10 mouse cellular contexts compared by ENCODE assay signal in the genomic region with DNA sequence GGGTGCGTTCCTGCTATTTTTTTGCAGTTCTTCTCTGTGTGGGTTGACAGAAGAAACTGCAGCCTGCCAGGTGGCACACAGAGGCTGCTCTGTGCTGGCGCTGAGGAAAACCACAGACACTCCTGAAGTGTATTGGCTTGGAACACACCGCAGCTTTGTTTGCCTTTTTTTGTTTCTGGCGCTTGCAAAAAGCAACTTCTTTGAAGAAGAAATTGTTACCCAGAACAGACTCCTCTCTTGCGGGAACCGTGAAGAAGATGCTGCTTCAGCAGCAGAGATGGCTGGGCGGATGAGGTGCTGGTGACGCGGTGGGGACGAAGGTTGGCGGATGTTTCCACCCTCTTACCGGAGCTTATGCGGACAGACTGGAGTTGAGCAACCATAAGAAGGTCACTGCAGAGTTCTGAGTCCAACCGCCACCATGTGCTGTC.
DNase-seq lines count a peak whose midpoint lies in the region; ATAC-seq lines count a peak whose summit lies in the region.
"Had no signal": no experiment of that assay in that cellular context is flagged by ENCODE, and none has a peak within 500 bp of the region (broad histone marks: within the 10 kb centered on the region; RNA-seq: fewer than 3 reads in every experiment).

No protein-coding gene starts in this region.

- no peaks in the 10 kb centered on the region for H3K9me3 ChIP-seq in forebrain, embryonic 15.5 days
- no peaks in the 10 kb centered on the region for H3K9me3 ChIP-seq in forebrain, embryonic 11.5 days (ENCODE audit: control insufficient read depth, low read length)
- H3K9me3 ChIP-seq in intestine, embryonic 16.5 days (ENCODE audit: control insufficient read depth, low read length), result no peaks in the 10 kb centered on the region
- H3K9me3 ChIP-seq in stomach, embryonic 14.5 days (ENCODE audit: control insufficient read depth, low read depth, low read length), result no peaks in the 10 kb centered on the region
- H3K9me3 ChIP-seq: G1E; limb, embryonic 13.5 days had no signal

- no peak; the same call in 1 of the 2 replicates for ATAC-seq in forebrain, embryonic 15.5 days (replicated peaks)
- no peak for ATAC-seq in forebrain, embryonic 11.5 days (replicated peaks; ENCODE audit: low FRiP score)
- ATAC-seq in intestine, embryonic 16.5 days, result peak; percentile 29; the same call in 1 of the 2 replicates
- ATAC-seq in stomach, embryonic 14.5 days (ENCODE audit: insufficient number of reproducible peaks, insufficient read depth, low FRiP score, low read depth), result no peak

- H3K36me3 ChIP-seq in forebrain, embryonic 15.5 days, result peaks cover 4% of the 10 kb centered on the region; the same call in 1 of the 2 replicates
- H3K36me3 ChIP-seq in forebrain, embryonic 11.5 days (ENCODE audit: control insufficient read depth, insufficient read depth, low read length), result no peaks in the 10 kb centered on the region
- H3K36me3 ChIP-seq in intestine, embryonic 16.5 days (ENCODE audit: control insufficient read depth, insufficient read depth, low read length), result no peaks in the 10 kb centered on the region
- no peaks in the 10 kb centered on the region for H3K36me3 ChIP-seq in stomach, embryonic 14.5 days (ENCODE audit: control insufficient read depth, insufficient read depth, low read length)
- H3K36me3 ChIP-seq: G1E had no signal

- 0 out of 2 replicates have a peak overlapping the region, but pooled peaks have one; percentile 18 for H3K27ac ChIP-seq in forebrain, embryonic 15.5 days (replicated peaks)
- no peak overlapping the region for H3K27ac ChIP-seq in forebrain, embryonic 11.5 days (ENCODE audit: low read depth, low read length)
- no peak overlapping the region for H3K27ac ChIP-seq in intestine, embryonic 16.5 days (ENCODE audit: low read length)
- peak overlapping the region; percentile 1; the same call in 1 of the 2 replicates for H3K27ac ChIP-seq in stomach, embryonic 14.5 days (ENCODE audit: low read length)
- H3K27ac ChIP-seq: limb, embryonic 13.5 days had no signal

- H3K9ac ChIP-seq in forebrain, embryonic 15.5 days (replicated peaks), result no peak overlapping the region
- no peak overlapping the region for H3K9ac ChIP-seq in forebrain, embryonic 11.5 days (ENCODE audit: low read length)
- H3K9ac ChIP-seq in intestine, embryonic 16.5 days (ENCODE audit: low read depth, low read length), result no peak overlapping the region
- no peak overlapping the region for H3K9ac ChIP-seq in stomach, embryonic 14.5 days (replicated peaks; ENCODE audit: low read depth, low read length)
- H3K9ac ChIP-seq: limb, embryonic 13.5 days had no signal

- H3K4me3 ChIP-seq in forebrain, embryonic 15.5 days, result no peak overlapping the region
- no peak overlapping the region for H3K4me3 ChIP-seq in forebrain, embryonic 11.5 days (ENCODE audit: low read depth, low read length)
- no peak overlapping the region for H3K4me3 ChIP-seq in intestine, embryonic 16.5 days (ENCODE audit: low read length)
- no peak overlapping the region for H3K4me3 ChIP-seq in stomach, embryonic 14.5 days (ENCODE audit: low read depth, low read length)
- H3K4me3 ChIP-seq: limb, embryonic 13.5 days had no signal

- peaks cover 21% of the 10 kb centered on the region for H3K4me1 ChIP-seq in forebrain, embryonic 15.5 days
- no peaks in the 10 kb centered on the region; the same call in 1 of the 2 replicates for H3K4me1 ChIP-seq in forebrain, embryonic 11.5 days (replicated peaks; ENCODE audit: control insufficient read depth, insufficient read depth, low read length)
- H3K4me1 ChIP-seq in intestine, embryonic 16.5 days (ENCODE audit: control insufficient read depth, insufficient read depth, low read length), result no peaks in the 10 kb centered on the region
- peaks cover 3% of the 10 kb centered on the region; the same call in 1 of the 2 replicates for H3K4me1 ChIP-seq in stomach, embryonic 14.5 days (ENCODE audit: control insufficient read depth, insufficient read depth, low read length)

- no peak overlapping the region for H3K4me2 ChIP-seq in forebrain, embryonic 15.5 days (replicated peaks)
- no peak overlapping the region for H3K4me2 ChIP-seq in forebrain, embryonic 11.5 days (ENCODE audit: low read depth, low read length, severe bottlenecking)
- 0 out of 2 replicates have a peak overlapping the region, but pooled peaks have one; percentile 8 for H3K4me2 ChIP-seq in intestine, embryonic 16.5 days (ENCODE audit: low read depth, low read length)
- H3K4me2 ChIP-seq in stomach, embryonic 14.5 days (replicated peaks; ENCODE audit: low read depth, low read length), result no peak overlapping the region
- H3K4me2 ChIP-seq: limb, embryonic 13.5 days had no signal

- no peak for DNase-seq in forebrain, embryonic 11.5 days (ENCODE audit: low spot score)
- DNase-seq in ES-CJ7 (ENCODE audit: low read depth, low spot score), result peak; percentile 11
- no peak for DNase-seq in ovary, postnatal 10 days (ENCODE audit: low spot score)
- DNase-seq in adrenal gland, adult 8-10 months, result no peak
- no peak for DNase-seq in embryo, embryonic 10 days (ENCODE audit: low spot score)

- no peaks in the 10 kb centered on the region for H3K27me3 ChIP-seq in forebrain, embryonic 15.5 days
- no peaks in the 10 kb centered on the region for H3K27me3 ChIP-seq in forebrain, embryonic 11.5 days (ENCODE audit: control insufficient read depth, insufficient read depth, low read length)
- H3K27me3 ChIP-seq in intestine, embryonic 16.5 days (replicated peaks; ENCODE audit: control insufficient read depth, insufficient read depth, low read length), result no peaks in the 10 kb centered on the region
- no peaks in the 10 kb centered on the region for H3K27me3 ChIP-seq in stomach, embryonic 14.5 days (ENCODE audit: control insufficient read depth, insufficient read depth, low read length)
- H3K27me3 ChIP-seq: limb, embryonic 13.5 days had no signal

- WGBS in forebrain, embryonic 15.5 days, result 79% methylated on average over 14 of the region's 14 CpGs
- WGBS in forebrain, embryonic 11.5 days, result 89% methylated on average over 14 of the region's 14 CpGs
- 64% methylated on average over 14 of the region's 14 CpGs for WGBS in intestine, embryonic 16.5 days
- WGBS in stomach, embryonic 14.5 days, result 74% methylated on average over 14 of the region's 14 CpGs

Comparison
In these comparisons a context has a peak if more than half of its experiments do, and no peak if none do; other contexts are left out.
1. H3K27ac ChIP-seq: peak in forebrain, embryonic 15.5 days (single experiment) and stomach, embryonic 14.5 days (single experiment); none in forebrain, embryonic 11.5 days (single experiment) and intestine, embryonic 16.5 days (single experiment).